Mouse (Mus musculus): ENCODE data around the gene Sptbn1. TPM values are rescaled to one million over a fixed set of nuclear protein-coding genes. Genes with fewer than 3 reads are reported as not detected.
A peak's percentile ranks its signal among the peaks of the same experiment; 100 is the strongest.

Sptbn1 gene
- polyA plus RNA-seq, 1 experiment from 2014 or later: 185 TPM

- H3K27me3 ChIP-seq (ENCODE audit: control insufficient read depth, insufficient read depth, low read depth, low read length): no peaks in the 10 kb centered on the region
- WGBS: 91% methylated on average over 3 of the region's 3 CpGs
- H3K27ac ChIP-seq (ENCODE audit: low read length): no peak overlapping the region
- no peak overlapping the region for H3K4me3 ChIP-seq (ENCODE audit: low read depth, low read length)
- H3K9me3 ChIP-seq (replicated peaks; ENCODE audit: control insufficient read depth, low read length, poor library complexity, severe bottlenecking): no peaks in the 10 kb centered on the region
- H3K36me3 ChIP-seq (ENCODE audit: control insufficient read depth, insufficient read depth, low read length): peaks cover 6% of the 10 kb centered on the region; the same call in 1 of the 2 replicates
- no peak for ATAC-seq
- H3K4me1 ChIP-seq (ENCODE audit: control insufficient read depth, insufficient read depth, low read length): peaks cover 9% of the 10 kb centered on the region; the same call in 1 of the 2 replicates
- H3K4me2 ChIP-seq (ENCODE audit: low read length): no peak overlapping the region
- no peak overlapping the region for H3K9ac ChIP-seq (ENCODE audit: low read depth, low read length)
These were observed 36.6 kb downstream of the Sptbn1 start for GRCm38 (mm10) chr11:30231336-30231735.

- Histone ChIP-seq H3K4me2 (ENCODE audit: low read length) (no peak overlapping the region), H3K4me3 (ENCODE audit: low read depth, low read length) (no peak overlapping the region), H3K27me3 (ENCODE audit: control insufficient read depth, insufficient read depth, low read depth, low read length) (no peaks in the 10 kb centered on the region), H3K27ac (ENCODE audit: low read length) (no peak overlapping the region), H3K9me3 (replicated peaks; ENCODE audit: control insufficient read depth, low read length, poor library complexity, severe bottlenecking) (no peaks in the 10 kb centered on the region), H3K4me1 (ENCODE audit: control insufficient read depth, insufficient read depth, low read length) (peaks cover 9% of the 10 kb centered on the region; the same call in 1 of the 2 replicates), H3K9ac (ENCODE audit: low read depth, low read length) (no peak overlapping the region), H3K36me3 (ENCODE audit: control insufficient read depth, insufficient read depth, low read length) (peaks cover 1% of the 10 kb centered on the region; the same call in 1 of the 2 replicates)
- ATAC-seq: peak; percentile 21; the same call in 1 of the 2 replicates
- 94% methylated on average over 4 of the region's 4 CpGs for WGBS
These were observed 37.6 kb downstream of the Sptbn1 start for GRCm38 (mm10) chr11:30230330-30230771.

- Histone ChIP-seq H3K27me3 (ENCODE audit: control insufficient read depth, insufficient read depth, low read depth, low read length) (no peaks in the 10 kb centered on the region), H3K36me3 (ENCODE audit: control insufficient read depth, insufficient read depth, low read length) (no peaks in the 10 kb centered on the region), H3K9me3 (replicated peaks; ENCODE audit: control insufficient read depth, low read length, poor library complexity, severe bottlenecking) (no peaks in the 10 kb centered on the region), H3K9ac (ENCODE audit: low read depth, low read length) (no peak overlapping the region), H3K27ac (ENCODE audit: low read length) (no peak overlapping the region), H3K4me2 (ENCODE audit: low read length) (no peak overlapping the region), H3K4me3 (ENCODE audit: low read depth, low read length) (no peak overlapping the region), H3K4me1 (ENCODE audit: control insufficient read depth, insufficient read depth, low read length) (peaks cover 6% of the 10 kb centered on the region; the same call in 1 of the 2 replicates)
- no peak for ATAC-seq
- 66% methylated on average over 2 of the region's 2 CpGs for WGBS
These were observed 41.2 kb downstream of the Sptbn1 start for GRCm38 (mm10) chr11:30226756-30227155.

GRCm38 (mm10) chr11:30224599-30224998 lies 43.4 kb downstream of the Sptbn1 start:
- H3K9ac ChIP-seq (ENCODE audit: low read depth, low read length): no peak overlapping the region
- no peaks in the 10 kb centered on the region for H3K27me3 ChIP-seq (ENCODE audit: control insufficient read depth, insufficient read depth, low read depth, low read length)
- ATAC-seq: no peak
- no peaks in the 10 kb centered on the region for H3K9me3 ChIP-seq (replicated peaks; ENCODE audit: control insufficient read depth, low read length, poor library complexity, severe bottlenecking)
- no peaks in the 10 kb centered on the region for H3K36me3 ChIP-seq (ENCODE audit: control insufficient read depth, insufficient read depth, low read length)
- H3K4me2 ChIP-seq (ENCODE audit: low read length): no peak overlapping the region
- no peak overlapping the region for H3K4me3 ChIP-seq (ENCODE audit: low read depth, low read length)
- H3K4me1 ChIP-seq (ENCODE audit: control insufficient read depth, insufficient read depth, low read length): no peaks in the 10 kb centered on the region
- H3K27ac ChIP-seq (ENCODE audit: low read length): no peak overlapping the region

- ATAC-seq: no peak
- WGBS: 39% methylated on average over 2 of the region's 2 CpGs
- H3K4me2 ChIP-seq (ENCODE audit: low read length): no peak overlapping the region
- no peaks in the 10 kb centered on the region for H3K4me1 ChIP-seq (ENCODE audit: control insufficient read depth, insufficient read depth, low read length)
- H3K27ac ChIP-seq (ENCODE audit: low read length): no peak overlapping the region
- H3K27me3 ChIP-seq (ENCODE audit: control insufficient read depth, insufficient read depth, low read depth, low read length): no peaks in the 10 kb centered on the region
- no peak overlapping the region for H3K9ac ChIP-seq (ENCODE audit: low read depth, low read length)
- no peak overlapping the region for H3K4me3 ChIP-seq (ENCODE audit: low read depth, low read length)
- H3K36me3 ChIP-seq (ENCODE audit: control insufficient read depth, insufficient read depth, low read length): 0 out of 2 replicates have a peak, but pooled peaks cover 2% of the 10 kb centered on the region
- H3K9me3 ChIP-seq (replicated peaks; ENCODE audit: control insufficient read depth, low read length, poor library complexity, severe bottlenecking): no peaks in the 10 kb centered on the region
These were observed 45.3 kb downstream of the Sptbn1 start for GRCm38 (mm10) chr11:30222636-30223035.

- H3K4me2 ChIP-seq (ENCODE audit: low read length): no peak overlapping the region
- H3K27ac ChIP-seq (ENCODE audit: low read length): no peak overlapping the region
- 94% methylated on average over 5 of the region's 5 CpGs for WGBS
- H3K9me3 ChIP-seq (replicated peaks; ENCODE audit: control insufficient read depth, low read length, poor library complexity, severe bottlenecking): no peaks in the 10 kb centered on the region
- H3K36me3 ChIP-seq (ENCODE audit: control insufficient read depth, insufficient read depth, low read length): peaks cover 7% of the 10 kb centered on the region; the same call in 1 of the 2 replicates
- no peak overlapping the region for H3K4me3 ChIP-seq (ENCODE audit: low read depth, low read length)
- H3K27me3 ChIP-seq (ENCODE audit: control insufficient read depth, insufficient read depth, low read depth, low read length): no peaks in the 10 kb centered on the region
- ATAC-seq: no peak
- H3K4me1 ChIP-seq (ENCODE audit: control insufficient read depth, insufficient read depth, low read length): no peaks in the 10 kb centered on the region
- no peak overlapping the region for H3K9ac ChIP-seq (ENCODE audit: low read depth, low read length)
These were observed 46.9 kb downstream of the Sptbn1 start for GRCm38 (mm10) chr11:30221043-30221442.

- Histone ChIP-seq H3K9me3 (replicated peaks; ENCODE audit: control insufficient read depth, low read length, poor library complexity, severe bottlenecking) (no peaks in the 10 kb centered on the region), H3K4me3 (ENCODE audit: low read depth, low read length) (no peak overlapping the region), H3K27me3 (ENCODE audit: control insufficient read depth, insufficient read depth, low read depth, low read length) (no peaks in the 10 kb centered on the region), H3K4me2 (ENCODE audit: low read length) (no peak overlapping the region), H3K4me1 (ENCODE audit: control insufficient read depth, insufficient read depth, low read length) (0 out of 2 replicates have a peak, but pooled peaks cover 2% of the 10 kb centered on the region), H3K36me3 (ENCODE audit: control insufficient read depth, insufficient read depth, low read length) (peaks cover 7% of the 10 kb centered on the region; the same call in 1 of the 2 replicates), H3K9ac (ENCODE audit: low read depth, low read length) (no peak overlapping the region), H3K27ac (ENCODE audit: low read length) (no peak overlapping the region)
- no peak for ATAC-seq
- 97% methylated on average over 1 of the region's 1 CpGs for WGBS
These were observed 49.6 kb downstream of the Sptbn1 start for GRCm38 (mm10) chr11:30218386-30218785.

GRCm38 (mm10) chr11:30217496-30217895 lies 50.5 kb downstream of the Sptbn1 start:
- no peaks in the 10 kb centered on the region for H3K9me3 ChIP-seq (replicated peaks; ENCODE audit: control insufficient read depth, low read length, poor library complexity, severe bottlenecking)
- H3K4me1 ChIP-seq (ENCODE audit: control insufficient read depth, insufficient read depth, low read length): 0 out of 2 replicates have a peak, but pooled peaks cover 2% of the 10 kb centered on the region
- peaks cover 7% of the 10 kb centered on the region; the same call in 1 of the 2 replicates for H3K36me3 ChIP-seq (ENCODE audit: control insufficient read depth, insufficient read depth, low read length)
- no peak overlapping the region for H3K4me2 ChIP-seq (ENCODE audit: low read length)
- H3K4me3 ChIP-seq (ENCODE audit: low read depth, low read length): no peak overlapping the region
- no peaks in the 10 kb centered on the region for H3K27me3 ChIP-seq (ENCODE audit: control insufficient read depth, insufficient read depth, low read depth, low read length)
- no peak overlapping the region for H3K27ac ChIP-seq (ENCODE audit: low read length)
- no peak overlapping the region for H3K9ac ChIP-seq (ENCODE audit: low read depth, low read length)
- ATAC-seq: no peak
- WGBS: 51% methylated on average over 1 of the region's 1 CpGs

GRCm38 (mm10) chr11:30211663-30212416 lies 56.1 kb downstream of the Sptbn1 start:
- Histone ChIP-seq H3K27ac (ENCODE audit: low read length) (no peak overlapping the region), H3K9ac (ENCODE audit: low read depth, low read length) (no peak overlapping the region), H3K9me3 (replicated peaks; ENCODE audit: control insufficient read depth, low read length, poor library complexity, severe bottlenecking) (no peaks in the 10 kb centered on the region), H3K27me3 (ENCODE audit: control insufficient read depth, insufficient read depth, low read depth, low read length) (no peaks in the 10 kb centered on the region), H3K4me3 (ENCODE audit: low read depth, low read length) (no peak overlapping the region), H3K4me2 (ENCODE audit: low read length) (no peak overlapping the region), H3K4me1 (ENCODE audit: control insufficient read depth, insufficient read depth, low read length) (peaks cover 9% of the 10 kb centered on the region; the same call in 1 of the 2 replicates), H3K36me3 (ENCODE audit: control insufficient read depth, insufficient read depth, low read length) (peaks cover 4% of the 10 kb centered on the region; the same call in 1 of the 2 replicates)
- no peak for ATAC-seq
- 56% methylated on average over 5 of the region's 5 CpGs for WGBS

Measured in midbrain, embryonic 16.5 days (tissue).